Mouse (Mus musculus) small intestine, adult 2 months (tissue): ENCODE data around the gene Hs3st5. TPM values are rescaled to one million over a fixed set of nuclear protein-coding genes. Genes with fewer than 3 reads are reported as not detected.
"Not testable (repeated sequence)": the region's sequence is repeated elsewhere in the genome, so short reads cannot be mapped to it uniquely, and the experiment has no call there.

Source experiments
- H3K27ac ChIP-seq: fragments of 200-500 bp; 2 replicates; pipeline ENCODE4 v1.5.1; 2012; ENCODE audit warnings: low read depth, low read length, control low read depth, inconsistent platforms; ENCODE audit not compliant: insufficient read depth
- H3K27me3 ChIP-seq: fragments of 200-500 bp; 2 replicates; pipeline ENCODE4 v1.6.1; 2012; ENCODE audit warnings: mild to moderate bottlenecking, moderate library complexity, low read length, inconsistent platforms; ENCODE audit not compliant: control insufficient read depth, insufficient read depth
- H3K36me3 ChIP-seq: fragments of 200-500 bp; 2 replicates; pipeline ENCODE4 v1.6.1; 2012; ENCODE audit warnings: mild to moderate bottlenecking, low read length, control low read depth, inconsistent platforms; ENCODE audit not compliant: control insufficient read depth, insufficient read depth
- H3K4me1 ChIP-seq: fragments of 200-500 bp; 2 replicates; pipeline ENCODE4 v1.6.1; 2012; ENCODE audit warnings: low read length, inconsistent platforms, mixed read lengths; ENCODE audit not compliant: control insufficient read depth, insufficient read depth, insufficient read length
- H3K4me3 ChIP-seq: fragments of 200-500 bp; 2 replicates; pipeline ENCODE4 v1.5.1; 2012; ENCODE audit warnings: low read depth, mild to moderate bottlenecking, control low read depth, inconsistent platforms, low read length, moderate library complexity
- CTCF ChIP-seq: fragments of 200-500 bp; IDR thresholded peaks from 2 replicates; pipeline ENCODE4 v1.5.1; 2012; ENCODE audit warnings: low read depth, mild to moderate bottlenecking, control low read depth, inconsistent platforms, low read length, moderate library complexity, mixed read lengths; ENCODE audit not compliant: insufficient replicate concordance, insufficient read length; ENCODE audit errors: extremely low read depth
- POLR2A ChIP-seq: fragments of 200-500 bp; IDR thresholded peaks from 2 replicates; pipeline ENCODE4 v1.6.1; 2012; ENCODE audit warnings: low read depth, mild to moderate bottlenecking, control low read depth, inconsistent platforms, low read length, moderate library complexity
- WGBS: fragments of 180-500 bp; shearing (Covaris S2); methylation state at CpG from one replicate; pipeline ENCODE4 v1.1.7; 2018; 5-methylcytosine and 5-hydroxymethylcytosine counted together
- polyA plus RNA-seq: library from polyadenylated mRNA; depleted of rRNA; stranded (reverse); fragments of >200 nt; gene quantifications from 2 replicates; pipeline ENCODE4 v1.2.3, GENCODE M21; 2012

Hs3st5 gene
- polyA plus RNA-seq, 1 experiment: 0.05 TPM

DNA sequence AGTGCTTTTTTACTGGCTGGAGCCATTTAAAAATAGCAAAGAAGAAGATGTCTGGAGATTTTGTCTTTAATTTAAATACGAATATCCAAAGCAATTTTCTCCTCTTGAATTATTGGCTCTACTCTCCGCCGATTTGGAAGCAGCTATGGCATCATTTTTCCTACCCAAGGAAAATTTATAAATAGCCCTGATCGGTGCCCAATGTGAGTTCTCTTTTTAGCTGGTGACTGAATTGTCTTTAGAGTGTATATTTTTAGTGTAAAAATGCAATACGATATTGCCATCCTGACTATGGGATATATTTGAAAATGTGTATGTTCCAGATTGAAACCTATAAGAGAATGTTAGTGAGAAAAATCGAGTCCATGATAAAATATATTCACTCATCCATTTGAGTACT, 51.1 kb downstream of the Hs3st5 start:
- Histone ChIP-seq H3K36me3 (no peaks in the 10 kb centered on the region), H3K4me1 (no peaks in the 10 kb centered on the region; the same call in 1 of the 2 replicates), H3K27ac (no peak overlapping the region), H3K4me3 (no peak overlapping the region), H3K27me3 (no peaks in the 10 kb centered on the region)
- TF ChIP-seq CTCF: no peak
- TF ChIP-seq POLR2A: no peak
- WGBS: 89% methylated on average over 6 of the region's 6 CpGs

DNA sequence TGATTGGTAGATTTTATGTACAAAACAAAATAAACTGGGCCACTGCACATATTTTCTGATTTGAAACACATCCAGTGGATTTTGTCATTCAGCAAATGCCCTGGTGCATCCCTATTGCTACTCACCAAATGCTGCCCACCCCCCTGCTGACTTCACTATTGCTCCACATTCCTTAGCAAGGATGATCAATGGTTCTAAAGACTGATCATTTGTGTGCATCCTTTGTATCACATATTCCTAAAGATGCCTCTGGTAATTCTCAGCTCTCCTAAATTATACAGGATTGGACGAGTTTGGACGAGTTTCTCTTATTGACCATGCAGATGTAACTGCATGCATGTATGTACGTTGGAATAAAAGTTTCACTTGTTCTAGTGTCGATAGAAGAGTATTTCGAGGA, 52.1 kb downstream of the Hs3st5 start:
- 91% methylated on average over 5 of the region's 5 CpGs for WGBS
- Histone ChIP-seq H3K4me1 (no peaks in the 10 kb centered on the region; the same call in 1 of the 2 replicates), H3K27me3 (no peaks in the 10 kb centered on the region), H3K36me3 (no peaks in the 10 kb centered on the region), H3K4me3 (no peak overlapping the region), H3K27ac (no peak overlapping the region)
- TF ChIP-seq POLR2A (no peak), CTCF (no peak)

DNA sequence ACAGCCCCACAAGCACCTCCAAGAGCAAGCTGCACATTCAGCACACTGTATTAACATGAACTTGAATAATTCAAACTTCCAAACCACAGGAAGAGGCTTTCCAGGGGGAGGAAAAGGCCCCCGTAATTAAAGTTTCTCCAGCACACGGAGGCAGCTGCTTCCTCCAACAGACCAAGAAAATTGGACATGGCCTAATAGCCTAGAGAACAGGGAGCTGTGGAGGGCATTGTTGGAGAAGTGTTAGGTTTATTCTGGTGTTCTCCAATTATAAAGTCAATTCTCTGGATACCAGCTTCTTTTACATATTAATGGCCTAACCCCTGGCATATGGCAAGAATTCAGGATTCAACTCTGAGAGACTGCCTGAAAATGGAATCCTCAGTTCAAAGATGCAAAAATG, 60.6 kb downstream of the Hs3st5 start:
- H3K36me3 ChIP-seq: no peaks in the 10 kb centered on the region
- 65% methylated on average over 2 of the region's 2 CpGs for WGBS
- no peak overlapping the region for H3K27ac ChIP-seq
- H3K4me1 ChIP-seq: no peaks in the 10 kb centered on the region
- TF ChIP-seq POLR2A (no peak), CTCF (no peak)
- no peak overlapping the region for H3K4me3 ChIP-seq
- H3K27me3 ChIP-seq: no peaks in the 10 kb centered on the region

DNA sequence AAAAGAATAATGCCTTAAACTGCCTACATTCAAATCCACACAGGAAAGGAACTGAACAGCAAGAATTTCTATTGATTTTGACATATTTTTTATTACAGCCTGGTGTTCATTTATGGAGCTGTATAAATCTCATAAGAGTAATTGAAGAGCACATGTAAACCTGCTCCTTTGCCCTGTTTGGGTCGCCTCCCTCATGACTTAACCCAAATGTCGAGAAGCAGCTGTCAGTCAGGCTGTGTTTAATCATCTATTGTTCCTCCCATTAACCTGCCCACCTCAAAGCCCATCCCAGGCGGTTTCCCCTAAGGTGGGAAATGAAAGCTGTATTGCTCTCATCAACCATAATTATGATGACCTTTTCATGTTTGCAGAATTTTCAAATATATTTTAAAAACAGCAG, 65.9 kb downstream of the Hs3st5 start:
- WGBS: 51% methylated on average over 3 of the region's 3 CpGs
- TF ChIP-seq POLR2A: no peak
- TF ChIP-seq CTCF: no peak
- H3K27ac ChIP-seq: no peak overlapping the region
- no peaks in the 10 kb centered on the region for H3K4me1 ChIP-seq
- no peaks in the 10 kb centered on the region for H3K27me3 ChIP-seq
- H3K4me3 ChIP-seq: no peak overlapping the region
- H3K36me3 ChIP-seq: no peaks in the 10 kb centered on the region

DNA sequence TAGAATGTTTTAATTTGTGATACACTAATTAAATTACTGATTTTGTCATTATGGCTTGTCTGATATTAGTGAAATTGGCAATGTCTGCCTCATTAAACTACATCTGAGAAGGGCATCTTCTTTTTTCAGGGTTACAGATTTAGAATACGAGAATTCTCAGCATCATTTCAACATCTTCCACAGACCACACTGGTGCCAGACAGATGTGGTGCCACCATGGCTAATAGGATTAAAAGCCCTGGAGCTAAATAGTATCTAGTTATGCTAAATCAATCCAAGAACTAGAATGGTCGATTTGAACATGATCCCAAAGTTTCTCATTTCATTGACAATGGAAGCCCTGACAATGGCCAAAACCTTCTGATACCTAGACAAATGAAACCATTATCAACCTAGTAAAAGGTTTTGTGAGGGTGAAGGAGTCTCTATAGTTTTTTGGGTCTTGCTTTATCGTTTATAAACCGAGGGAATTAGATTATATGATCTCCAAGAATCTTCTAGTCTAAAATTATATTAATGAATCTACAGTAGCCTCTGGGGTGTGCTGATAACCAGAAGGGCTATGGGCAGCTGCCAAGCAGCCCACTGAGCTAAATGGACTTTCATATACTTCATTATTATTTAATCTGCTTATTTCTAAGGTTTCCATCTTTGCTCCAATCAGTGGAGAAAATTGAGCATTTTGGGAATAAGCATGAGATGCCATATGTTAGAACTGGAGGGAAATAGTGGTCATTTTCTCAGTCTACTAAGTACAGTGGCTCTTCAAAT, 71.9 kb downstream of the Hs3st5 start:
- no peak overlapping the region for H3K27ac ChIP-seq
- 74% methylated on average over 4 of the region's 4 CpGs for WGBS

DNA sequence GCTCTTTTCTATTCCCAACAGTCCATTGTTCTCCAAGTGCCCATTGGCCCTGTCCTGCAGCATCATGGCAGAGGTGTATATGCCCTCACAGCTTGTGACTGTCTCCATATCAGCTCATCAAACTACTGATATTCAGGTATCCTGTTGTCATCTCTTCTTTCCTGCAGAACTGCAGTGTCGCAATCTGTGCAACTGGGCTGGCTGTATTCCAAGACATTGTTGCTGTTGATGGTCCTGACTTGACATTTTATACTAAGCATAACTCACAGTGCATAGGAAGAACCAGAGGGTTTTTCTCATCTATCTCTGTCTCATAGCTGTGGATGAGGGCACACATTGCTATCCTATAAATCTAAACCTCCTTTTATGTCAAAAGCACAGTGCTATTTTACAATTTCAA, 103.8 kb downstream of the Hs3st5 start:
- Histone ChIP-seq H3K4me3 (no peak overlapping the region), H3K4me1 (no peaks in the 10 kb centered on the region), H3K27me3 (no peaks in the 10 kb centered on the region), H3K36me3 (no peaks in the 10 kb centered on the region), H3K27ac (no peak overlapping the region)
- TF ChIP-seq CTCF (no peak), POLR2A (no peak)
- 76% methylated on average over 1 of the region's 1 CpGs for WGBS

More for the DNA sequence above, 71.9 kb downstream of the Hs3st5 start:
- Histone ChIP-seq H3K4me3 (no peak overlapping the region), H3K4me1 (no peaks in the 10 kb centered on the region), H3K27me3 (no peaks in the 10 kb centered on the region), H3K36me3 (no peaks in the 10 kb centered on the region)
- TF ChIP-seq POLR2A: no peak
- no peak for TF ChIP-seq CTCF

DNA sequence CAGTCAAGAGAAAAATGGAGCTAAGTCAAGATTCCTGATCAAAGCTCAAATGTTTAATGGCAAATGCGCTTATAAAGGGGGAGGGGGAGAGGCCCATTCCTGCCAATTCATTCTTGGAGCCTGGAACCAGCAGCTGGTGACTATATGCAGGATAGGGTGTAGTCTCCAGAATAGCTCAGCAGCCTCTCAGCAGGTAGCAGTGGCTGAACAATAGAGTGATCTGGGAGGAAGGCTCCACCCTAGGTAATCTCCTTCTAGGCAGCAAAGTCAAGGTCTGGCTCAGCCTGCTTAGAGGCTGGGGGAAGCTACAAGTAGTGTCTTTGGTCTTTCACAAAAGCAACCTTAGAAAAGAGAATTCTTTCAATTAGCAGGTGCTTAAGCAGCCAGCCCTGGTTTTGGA, 104.8 kb downstream of the Hs3st5 start:
- not testable (repeated sequence) for H3K4me1 ChIP-seq, H3K27me3 ChIP-seq, H3K36me3 ChIP-seq, H3K4me3 ChIP-seq, H3K27ac ChIP-seq
- WGBS: 52% methylated on average over 1 of the region's 1 CpGs
